Mouse (Mus musculus) forelimb bud, embryonic 11.5 days (tissue): ENCODE measurements around the gene Lats1.

Experiments used
- DNase-seq: peaks from one replicate; pipeline ENCODE4 v3.0.0-alpha.2; 2012; ENCODE audit warnings: low read depth, low spot score

Gene Lats1

DNA sequence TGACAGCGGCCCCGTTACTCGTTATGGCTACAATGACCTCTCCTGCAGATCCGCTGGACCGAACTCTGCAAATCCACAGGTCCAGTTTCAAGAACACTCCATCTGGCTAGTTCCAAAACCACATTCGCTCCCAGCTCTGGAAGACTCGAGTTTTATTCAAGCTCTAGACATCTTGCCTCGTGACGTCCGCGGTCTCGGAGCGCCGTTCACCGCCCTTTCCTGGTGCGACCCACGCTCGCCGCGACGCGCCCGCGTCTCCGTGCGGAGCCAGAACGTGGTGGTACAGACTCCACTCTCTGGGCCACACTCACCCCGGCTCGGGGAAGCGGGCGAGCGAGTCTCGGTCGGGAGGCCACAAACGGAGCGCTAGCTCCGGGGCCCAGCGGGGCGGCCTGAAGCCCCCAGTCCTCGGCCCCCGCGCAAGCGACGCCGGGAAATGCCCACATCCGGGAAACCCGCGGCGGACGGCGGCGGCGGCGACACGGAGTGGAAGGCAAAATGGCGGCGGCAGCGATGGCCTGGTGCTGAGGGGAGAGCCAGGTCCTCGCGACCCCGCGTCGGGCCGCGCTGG is at the start of gene Lats1, which contains the start of gene Pcmt1:
TSS of gene Lats1 (plus strand) at position 484 of the 571 bp plus-strand sequence.
TSS of gene Pcmt1 (minus strand) at position 406 of the 571 bp plus-strand sequence.
- DNase-seq, result peak; percentile 60

DNA sequence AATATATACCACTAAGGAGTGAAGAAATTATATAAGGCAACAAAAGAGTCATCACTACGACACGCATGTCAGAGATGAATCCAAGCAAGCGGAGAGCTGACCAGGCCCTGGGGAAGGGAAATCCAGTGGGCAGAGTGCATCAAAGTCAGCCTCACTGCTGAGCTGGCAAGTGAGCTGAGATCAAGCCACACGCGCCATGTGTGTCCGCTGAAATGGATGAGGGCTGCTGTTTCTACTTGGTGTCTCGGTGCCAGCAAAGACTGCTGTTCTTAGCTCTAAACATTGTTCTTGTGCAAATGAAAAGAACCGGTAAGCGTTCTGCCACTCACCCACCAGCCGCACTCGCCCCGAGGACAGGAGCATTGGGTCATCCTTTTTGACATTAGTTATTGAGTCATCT is 40.6 kb upstream of the Lats1 start:
- no peak for DNase-seq

DNA sequence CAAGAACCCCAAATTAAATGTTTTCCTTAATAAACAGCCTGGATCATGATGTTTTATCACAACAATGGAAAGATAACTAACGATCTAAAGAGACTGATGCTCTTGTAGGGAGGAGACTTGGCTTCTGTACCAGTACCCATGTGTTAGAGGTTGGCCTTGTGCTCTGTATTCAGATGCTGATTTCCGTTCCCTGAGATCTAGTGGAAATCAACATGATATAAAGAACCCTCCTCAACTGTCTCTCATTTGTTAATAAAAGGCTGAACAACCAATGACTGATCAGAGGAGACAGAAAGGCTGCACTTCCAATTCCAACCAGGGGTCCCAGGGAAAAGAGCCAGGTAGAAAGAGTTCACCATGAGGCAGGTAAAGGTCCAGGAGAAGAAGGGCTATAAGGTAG is 35.1 kb upstream of the Lats1 start:
- DNase-seq, result no peak

DNA sequence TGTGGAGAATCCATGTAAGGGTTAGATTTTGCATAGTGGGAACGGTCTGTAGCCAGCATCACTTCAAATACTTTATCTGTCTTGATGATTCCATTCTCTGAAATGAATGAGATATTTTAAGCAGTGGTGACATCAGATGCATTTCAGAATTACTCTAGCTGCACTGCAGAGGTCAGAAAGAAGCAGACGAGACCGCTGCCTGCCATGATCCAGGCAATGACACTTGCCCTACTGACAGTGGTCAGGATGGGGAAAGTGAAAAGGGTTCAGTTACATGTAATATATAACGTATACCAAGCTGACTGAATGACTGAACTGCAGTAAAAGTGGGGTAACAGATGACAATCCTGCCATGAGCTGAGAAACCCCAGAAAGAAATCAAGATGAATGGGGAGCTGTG is 32.0 kb upstream of the Lats1 start:
- no peak for DNase-seq

DNA sequence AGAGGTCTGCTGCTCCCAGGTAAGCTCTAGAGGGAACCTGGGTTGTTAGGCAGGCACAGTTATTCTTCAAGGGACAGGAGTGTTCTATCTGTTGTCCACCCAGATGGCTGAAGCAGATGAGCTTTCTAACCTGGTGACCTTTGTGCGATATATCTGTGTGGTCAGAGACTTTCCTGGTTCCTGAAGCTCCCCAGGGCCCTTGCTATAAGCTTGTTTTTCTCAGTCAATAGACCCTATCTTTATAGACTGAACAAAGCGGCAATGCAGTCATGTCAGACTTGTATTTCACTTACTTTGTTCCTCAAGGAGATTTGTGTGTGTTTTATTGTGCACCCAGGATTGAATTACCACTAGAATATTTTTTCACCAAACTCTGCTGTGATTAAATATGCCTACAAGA is 30.0 kb upstream of the Lats1 start:
- DNase-seq, result no peak

DNA sequence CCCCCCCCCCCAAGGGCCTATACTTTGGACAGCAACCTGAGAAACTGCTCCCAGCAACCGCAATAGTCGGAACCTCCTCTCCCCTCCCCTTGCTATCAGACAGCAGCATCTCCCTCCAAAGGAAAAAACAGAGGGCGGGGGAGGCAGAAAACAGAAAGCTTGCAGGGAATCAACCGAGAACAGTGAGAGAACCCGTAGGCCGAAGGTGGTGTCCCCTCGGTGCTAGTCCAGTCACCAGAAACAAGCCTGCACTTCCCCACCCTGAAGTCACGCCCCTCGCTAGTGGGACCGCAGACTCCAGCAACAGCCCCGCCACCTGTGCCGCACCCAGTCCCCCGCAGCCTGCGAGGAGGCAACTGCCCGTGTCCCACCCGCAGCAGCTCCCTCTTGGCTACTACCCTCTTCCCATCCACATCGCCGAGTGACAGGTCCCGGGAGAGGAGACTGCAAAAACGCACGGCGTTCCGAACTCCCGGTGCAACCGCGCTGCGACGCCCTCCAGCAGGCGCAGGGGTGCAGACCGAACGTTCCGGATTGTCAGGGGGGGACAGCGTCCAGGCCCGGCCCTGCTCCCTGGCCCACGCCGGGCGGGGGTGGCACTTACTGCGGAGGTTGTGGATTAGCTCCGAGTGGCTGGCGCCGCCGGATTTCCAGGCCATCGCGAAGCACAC is 18.4 kb upstream of the Lats1 start:
- DNase-seq, result peak; percentile 67

DNA sequence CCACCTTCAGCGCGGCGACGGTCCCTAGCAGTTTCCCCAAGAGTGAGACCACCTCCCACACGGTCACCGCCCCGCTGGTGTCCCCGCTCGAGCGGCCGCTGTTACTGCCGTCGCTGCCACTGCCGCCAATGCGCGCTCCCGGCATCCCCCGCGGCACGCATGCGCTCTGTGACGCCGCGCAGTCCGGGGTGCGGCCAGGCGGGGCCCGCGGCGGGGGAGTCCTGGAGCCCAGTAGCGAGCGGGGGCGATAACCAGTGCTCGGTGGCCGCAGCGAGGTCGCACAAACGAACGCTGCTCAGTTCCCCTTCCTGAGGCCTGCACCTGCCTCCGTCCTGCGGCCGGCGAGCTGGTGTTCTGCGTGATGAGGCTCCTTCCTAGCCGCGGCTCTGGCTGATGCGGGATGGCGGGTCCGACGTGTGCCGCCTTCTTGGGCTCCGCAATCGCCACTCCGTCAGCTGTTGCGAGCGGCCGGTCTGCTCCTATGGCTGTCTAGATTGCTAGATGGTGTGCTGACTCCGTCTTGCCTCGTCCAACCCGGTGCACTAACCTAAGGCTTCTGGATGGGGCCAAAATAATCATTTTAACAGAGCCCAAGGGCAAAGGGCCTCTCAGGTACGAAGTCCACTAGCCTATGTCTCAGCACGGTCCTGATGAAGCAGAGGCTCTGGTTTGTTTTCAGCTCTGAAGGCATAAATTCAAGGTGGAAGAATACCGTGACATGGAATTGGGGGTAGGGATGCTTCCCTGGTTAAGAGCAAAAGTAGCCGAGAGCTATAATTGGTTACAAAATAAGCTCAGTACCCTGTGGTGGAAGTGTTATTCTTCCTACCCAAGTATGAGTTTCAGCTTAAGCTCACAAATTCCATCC is 17.6 kb upstream of the Lats1 start:
- peak; percentile 81 for DNase-seq

DNA sequence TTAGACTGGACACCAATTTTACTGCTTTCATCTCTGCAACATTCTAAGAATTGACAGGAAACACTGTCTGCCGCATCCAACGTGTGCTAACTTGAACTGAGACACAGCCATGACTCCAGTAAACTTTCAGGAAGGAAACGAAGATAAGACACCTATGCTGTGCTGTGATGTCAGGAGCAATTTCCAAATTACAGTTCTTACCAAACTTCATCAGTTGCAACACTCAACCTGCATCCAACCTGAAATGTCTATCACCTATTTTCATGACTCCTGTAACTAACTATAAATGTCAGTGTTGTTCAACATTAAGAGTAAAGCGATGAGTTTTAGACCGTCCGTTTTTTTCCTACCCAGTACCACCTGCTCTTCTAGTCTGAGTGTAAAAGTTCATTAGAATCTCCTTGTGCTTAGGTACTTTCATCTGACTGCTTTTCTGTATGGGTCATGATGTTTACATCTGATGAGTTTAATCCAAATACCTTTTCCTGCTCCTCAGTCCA is 16.9 kb upstream of the Lats1 start:
- DNase-seq, result no peak

DNA sequence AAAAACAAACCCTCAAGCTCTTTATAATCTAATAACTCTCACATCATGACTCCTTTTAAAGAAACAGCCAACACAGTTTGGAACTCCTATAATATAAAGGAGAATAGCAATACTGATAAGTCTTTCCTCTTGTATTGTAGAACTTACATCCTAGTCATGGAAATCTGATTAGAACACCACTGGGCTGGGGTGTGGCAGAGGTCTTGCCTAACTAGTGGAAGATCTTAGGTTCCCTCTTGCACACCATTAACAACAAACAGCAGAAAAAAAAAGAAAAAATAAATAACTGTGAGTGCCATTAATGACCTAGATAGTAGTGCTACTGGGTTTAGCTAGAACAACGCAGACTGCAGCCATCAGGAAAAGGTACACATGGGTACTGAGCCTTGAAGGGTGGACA is 16.1 kb upstream of the Lats1 start:
- DNase-seq, result no peak

DNA sequence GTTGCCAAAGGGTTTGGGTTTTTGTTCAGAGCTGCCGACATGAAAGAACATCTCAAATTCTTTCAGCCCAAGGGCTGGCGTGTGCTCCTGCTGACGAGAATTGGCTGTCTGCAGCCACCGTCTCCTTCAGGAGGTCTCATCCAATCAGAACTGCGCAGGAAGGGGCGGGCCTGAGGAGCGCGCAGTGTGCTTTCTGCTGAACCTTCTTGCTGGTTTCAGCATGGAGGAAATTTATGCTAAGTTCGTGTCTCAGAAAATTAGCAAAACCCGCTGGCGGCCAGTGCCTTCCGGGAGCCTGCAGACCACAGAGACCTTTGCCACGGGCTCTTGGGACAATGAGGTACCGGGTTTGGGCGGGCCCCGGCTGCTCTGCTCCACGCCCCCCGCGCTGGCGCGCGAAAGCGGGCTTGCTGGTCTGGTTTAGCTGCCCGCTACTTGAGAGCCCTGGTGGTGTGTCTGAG is 13.6 kb upstream of the Lats1 start, which contains the start of gene Nup43:
TSS of gene Nup43 (plus strand) at position 162 of the 461 bp plus-strand sequence.
- DNase-seq, result peak; percentile 91

DNA sequence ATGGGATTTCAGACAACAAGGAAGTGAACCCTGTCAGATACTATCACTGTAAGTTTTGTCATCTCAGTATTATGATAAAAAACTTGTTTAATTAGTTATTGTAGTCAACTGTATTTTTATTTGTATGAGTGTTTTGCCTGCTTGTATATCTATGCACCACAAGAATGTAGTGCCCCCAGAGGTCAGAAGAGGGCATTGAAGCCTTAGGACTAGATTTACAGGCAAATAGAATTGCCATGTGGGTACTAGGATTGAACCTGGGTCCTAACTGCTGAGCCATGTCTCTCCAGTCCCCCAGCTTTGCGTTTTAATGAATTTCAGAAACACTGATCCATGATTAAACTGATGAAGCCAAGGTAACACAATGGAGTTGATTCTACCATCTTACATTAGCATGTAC is 7.3 kb upstream of the Lats1 start:
- DNase-seq, result peak; percentile 12

DNA sequence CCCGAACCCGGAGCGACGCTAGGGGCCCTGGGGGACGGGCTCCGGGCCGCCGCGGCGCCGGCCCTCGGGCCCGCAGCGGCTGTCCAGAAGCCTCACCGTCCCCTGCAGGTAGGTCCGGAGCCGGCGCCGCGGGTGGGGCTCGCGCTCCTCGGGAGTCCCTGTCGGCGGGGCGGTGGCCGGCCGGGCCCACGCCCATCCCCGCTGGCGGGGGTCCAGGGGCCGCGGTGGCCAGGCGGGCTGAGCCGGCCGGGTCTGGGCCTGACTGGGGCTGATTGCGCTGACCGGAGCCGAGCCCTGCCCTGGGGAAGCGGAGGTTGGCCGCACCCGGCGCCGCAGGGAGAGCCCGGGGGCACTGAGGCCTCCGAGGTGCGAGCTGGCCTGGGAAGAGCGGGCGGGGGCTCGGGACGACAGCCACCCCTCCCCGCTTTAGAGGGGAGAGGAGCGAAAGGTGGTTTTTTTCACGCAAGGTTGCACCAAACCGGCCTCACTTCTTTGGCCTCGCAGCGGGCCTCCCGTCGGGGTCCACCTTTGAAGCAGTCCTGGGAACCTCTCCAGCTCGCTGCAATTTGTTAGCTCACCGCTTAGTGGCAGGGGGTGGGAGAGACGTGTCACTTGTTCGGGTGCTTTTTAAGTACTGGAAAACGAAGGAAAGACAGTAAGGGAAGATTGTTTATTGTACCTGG is 470 bp downstream of the Lats1 start:
- DNase-seq, result peak; percentile 55

DNA sequence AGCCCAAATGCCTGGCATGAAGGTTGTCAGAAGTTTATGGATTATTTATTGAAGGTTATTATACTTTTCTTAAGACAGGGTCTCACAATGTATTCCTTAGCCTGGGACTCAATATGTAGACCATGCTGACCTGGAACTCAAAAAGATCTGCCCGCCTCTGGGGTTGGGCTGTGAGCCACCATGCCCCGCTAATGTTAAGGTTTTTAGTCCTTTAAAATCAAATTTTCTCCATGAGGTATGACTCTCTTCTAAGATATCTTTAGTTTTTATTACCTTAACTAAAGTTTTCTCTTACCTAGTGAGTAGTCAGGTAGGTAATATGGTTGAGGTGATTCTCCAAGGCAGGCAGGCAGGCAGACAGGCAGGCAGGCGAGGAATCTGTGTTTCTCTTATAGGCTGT is 1.2 kb downstream of the Lats1 start:
- no peak for DNase-seq

DNA sequence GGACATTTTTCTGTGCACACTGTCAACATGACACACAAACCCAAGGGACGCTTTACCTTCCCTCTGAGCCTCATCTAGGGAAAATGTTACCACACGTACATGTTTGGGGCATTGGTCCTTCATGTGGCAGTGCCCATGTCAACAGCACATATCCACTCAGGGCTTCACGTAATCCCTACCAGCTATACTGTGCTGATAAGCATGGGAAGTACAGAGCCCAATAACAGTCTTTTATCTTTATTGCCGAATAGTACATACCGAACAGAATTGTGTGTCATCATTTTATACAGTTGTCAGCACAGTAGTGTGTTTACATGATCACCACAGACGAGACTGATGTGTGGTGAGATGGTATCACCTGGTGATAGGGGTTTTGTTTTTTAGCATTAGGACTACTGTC is 5.9 kb downstream of the Lats1 start:
- no peak for DNase-seq

DNA sequence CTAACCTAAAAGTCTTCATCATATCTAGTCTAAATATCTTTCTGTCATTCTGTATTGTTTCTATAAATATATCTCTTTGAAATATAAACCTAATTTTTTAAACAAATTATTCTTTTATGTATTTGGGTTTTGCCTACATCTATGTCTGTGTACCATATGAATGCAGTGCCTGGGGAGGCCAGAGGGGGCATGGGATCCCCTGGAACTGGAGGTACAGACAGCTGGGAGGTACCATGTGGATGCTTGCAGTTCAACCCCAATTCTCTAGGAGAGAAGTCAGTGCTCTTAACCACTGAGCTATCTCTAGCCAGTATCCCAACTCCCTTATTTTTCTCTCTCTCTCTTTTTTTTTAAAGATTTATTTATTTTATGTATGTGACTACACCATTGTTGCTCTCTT is 14.3 kb downstream of the Lats1 start:
- no peak for DNase-seq

DNA sequence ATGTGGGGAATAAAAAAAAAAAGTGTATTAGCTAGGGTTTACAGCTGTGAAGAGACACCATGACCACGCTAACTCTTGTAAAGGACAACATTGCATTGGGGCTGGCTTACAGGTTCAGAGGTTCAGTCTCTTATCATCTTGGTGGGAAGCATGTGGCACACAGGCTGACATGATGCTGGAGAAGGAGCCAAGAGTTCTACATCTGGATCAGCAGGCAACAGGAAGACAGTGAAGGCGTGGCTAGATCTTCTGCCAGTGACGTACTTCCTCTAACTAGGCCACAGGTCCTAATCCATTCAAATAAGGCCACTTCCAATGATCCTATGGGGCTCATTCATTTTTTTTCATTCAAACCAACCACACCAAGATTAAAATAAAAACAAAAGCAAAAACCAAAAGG is 19.1 kb downstream of the Lats1 start:
- no peak for DNase-seq

DNA sequence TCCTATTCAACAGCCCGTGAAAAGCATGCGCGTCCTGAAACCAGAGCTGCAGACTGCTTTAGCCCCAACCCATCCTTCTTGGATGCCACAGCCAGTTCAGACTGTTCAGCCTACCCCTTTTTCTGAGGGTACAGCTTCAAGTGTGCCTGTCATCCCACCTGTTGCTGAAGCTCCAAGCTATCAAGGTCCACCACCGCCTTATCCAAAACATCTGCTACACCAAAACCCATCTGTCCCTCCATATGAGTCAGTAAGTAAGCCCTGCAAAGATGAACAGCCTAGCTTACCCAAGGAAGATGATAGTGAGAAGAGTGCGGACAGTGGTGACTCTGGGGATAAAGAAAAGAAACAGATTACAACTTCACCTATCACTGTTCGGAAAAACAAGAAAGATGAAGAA is 21.6 kb downstream of the Lats1 start:
- no peak for DNase-seq

DNA sequence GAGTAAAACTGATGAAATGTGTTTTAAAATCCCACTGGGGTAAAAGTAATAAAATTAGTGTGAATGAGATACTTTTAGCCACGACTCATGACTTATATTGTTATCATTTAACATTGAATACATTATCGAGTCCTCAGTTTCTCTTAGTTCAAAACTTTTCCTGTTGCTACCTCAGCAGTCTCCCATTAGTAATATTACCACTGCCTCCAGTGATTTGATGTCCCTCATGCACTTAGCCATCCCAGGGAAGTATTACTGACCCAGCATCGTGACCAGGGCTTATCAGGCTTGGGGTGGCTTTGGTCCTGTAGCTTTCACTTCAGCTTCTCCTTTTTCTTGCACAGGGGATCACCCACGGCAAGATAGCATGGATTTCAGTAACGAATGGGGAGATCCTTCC is 29.1 kb downstream of the Lats1 start:
- no peak for DNase-seq

DNA sequence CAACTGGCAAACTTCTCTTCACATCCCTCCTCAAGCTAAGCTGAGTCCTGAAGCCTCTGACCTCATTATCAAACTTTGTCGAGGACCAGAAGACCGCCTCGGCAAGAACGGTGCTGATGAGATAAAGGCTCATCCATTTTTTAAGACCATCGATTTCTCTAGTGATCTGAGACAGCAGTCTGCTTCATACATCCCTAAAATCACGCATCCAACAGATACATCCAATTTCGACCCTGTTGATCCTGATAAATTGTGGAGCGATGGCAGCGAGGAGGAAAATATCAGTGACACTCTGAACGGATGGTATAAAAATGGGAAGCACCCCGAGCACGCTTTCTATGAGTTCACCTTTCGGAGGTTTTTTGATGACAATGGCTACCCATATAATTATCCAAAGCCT is 31.5 kb downstream of the Lats1 start:
- DNase-seq, result no peak

DNA sequence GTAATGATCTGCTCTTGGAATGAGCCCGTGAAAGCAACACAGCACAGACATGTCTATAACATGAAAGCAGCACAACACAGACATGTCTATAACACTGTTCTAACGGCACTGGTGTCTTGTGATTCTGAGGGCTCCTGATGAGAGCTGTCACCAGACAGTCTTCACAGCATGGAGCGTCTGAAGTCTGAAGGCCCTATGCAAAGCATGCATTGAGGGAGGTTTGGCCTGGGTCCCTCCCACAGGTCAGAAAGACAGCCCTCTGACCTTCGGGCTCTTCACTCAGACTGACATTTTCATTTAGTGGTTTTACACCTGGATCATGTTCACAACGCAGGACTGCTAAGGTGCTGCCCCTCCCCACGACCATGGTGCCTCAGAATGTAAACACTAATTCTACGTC is 34.0 kb downstream of the Lats1 start:
- DNase-seq, result no peak

DNA sequence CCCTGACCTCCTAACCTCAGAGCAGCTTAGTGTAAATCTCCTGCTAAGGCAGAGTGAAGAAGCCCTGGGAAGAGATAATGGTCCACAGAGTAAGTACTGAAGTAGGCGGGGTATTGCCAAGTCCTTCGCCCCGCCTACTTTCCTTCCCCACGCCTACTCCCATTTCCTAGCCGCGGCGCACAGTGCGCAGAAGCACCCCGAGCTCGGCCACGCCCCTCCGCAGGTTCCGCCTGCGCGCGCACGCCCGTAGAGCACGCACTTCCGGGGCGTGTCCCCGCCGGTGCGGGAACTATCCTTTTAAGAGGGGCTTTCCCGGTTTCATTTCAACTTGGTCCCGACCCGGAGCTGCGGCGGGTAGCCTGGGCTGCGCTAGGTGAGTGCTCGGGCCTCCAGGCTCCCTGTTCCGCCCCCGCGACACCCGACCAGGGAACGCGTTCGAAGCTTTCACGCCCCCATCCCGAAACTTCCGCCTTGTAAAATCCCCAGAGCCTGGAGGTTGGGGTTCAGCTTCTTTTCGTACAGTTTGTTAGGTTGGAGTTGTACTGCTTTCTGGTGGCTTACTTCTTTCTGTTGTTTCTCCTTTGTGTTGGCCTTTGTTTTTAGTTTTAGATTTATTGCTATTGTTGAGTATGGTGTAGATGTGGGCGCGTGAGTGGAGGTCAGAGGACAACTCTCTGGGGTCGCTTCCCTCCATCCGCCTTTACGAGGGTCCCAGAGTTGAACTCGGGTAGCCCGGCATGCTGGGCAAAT is 44.9 kb downstream of the Lats1 start, which contains the start of gene Katna1:
TSS of gene Katna1 (plus strand) at position 250 of the 750 bp plus-strand sequence.
- DNase-seq, result peak; percentile 95
